8 mouse cellular contexts compared by ENCODE assay signal in the genomic region with DNA sequence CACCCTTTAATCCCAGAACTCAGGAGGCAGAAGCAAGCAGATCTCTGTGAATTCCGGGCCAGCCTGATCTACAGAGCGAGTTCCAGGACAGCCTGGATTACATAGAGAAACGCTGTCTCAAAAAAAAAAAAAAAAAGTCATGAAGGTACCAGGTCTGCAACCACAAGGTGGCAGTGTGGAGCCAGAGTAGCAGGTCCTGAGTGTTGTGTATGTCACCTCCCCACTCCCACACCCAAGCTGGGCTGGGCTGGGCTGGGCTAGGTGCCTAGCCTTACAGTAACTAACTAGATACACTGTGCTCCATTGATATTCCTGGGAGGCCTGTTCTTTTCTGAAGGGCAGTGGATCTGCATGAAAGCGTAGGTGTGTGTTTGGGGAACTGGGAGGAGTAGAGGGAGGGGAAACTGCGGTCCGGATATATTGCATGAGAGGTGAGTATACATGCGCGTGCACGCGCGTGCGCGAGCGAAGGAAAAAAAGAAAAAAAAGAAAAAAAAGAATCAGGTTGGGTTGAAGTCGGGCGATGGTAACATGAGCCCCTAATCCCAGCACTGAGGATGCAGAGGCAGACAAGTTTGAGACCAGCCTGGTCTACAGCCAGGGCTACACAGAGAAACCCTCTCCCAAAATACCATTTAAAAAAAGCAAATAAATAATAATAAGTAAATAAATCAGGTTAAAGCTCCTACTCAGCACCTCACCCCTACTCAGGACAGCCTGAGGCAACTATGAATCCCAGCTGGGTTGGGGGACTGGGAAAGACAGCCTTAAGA. TPM values are rescaled to one million over a fixed set of nuclear protein-coding genes. Genes with fewer than 3 reads are reported as not detected.
DNase-seq lines count a peak whose midpoint lies in the region; ATAC-seq and TF ChIP-seq lines count a peak whose summit lies in the region.

No protein-coding gene starts in this region.

- no peak overlapping the region for H3K9ac ChIP-seq in forebrain, embryonic 12.5 days
- no peak overlapping the region for H3K9ac ChIP-seq in heart, postnatal 0 days (replicated peaks; ENCODE audit: low read depth, low read length)
- no peak overlapping the region for H3K9ac ChIP-seq in lung, embryonic 16.5 days (ENCODE audit: low read length)

- no peaks in the 10 kb centered on the region for H3K27me3 ChIP-seq in forebrain, embryonic 12.5 days
- no peaks in the 10 kb centered on the region for H3K27me3 ChIP-seq in heart, postnatal 0 days (ENCODE audit: control insufficient read depth, insufficient read depth, low read length)
- H3K27me3 ChIP-seq in lung, embryonic 16.5 days (ENCODE audit: control insufficient read depth, insufficient read depth, low read depth, low read length), result no peaks in the 10 kb centered on the region

- H3K4me1 ChIP-seq in forebrain, embryonic 12.5 days, result no peaks in the 10 kb centered on the region
- H3K4me1 ChIP-seq in heart, postnatal 0 days (ENCODE audit: control insufficient read depth, insufficient read depth), result 0 out of 2 replicates have a peak, but pooled peaks cover 6% of the 10 kb centered on the region
- H3K4me1 ChIP-seq in lung, embryonic 16.5 days (replicated peaks; ENCODE audit: control insufficient read depth, insufficient read depth, low read length), result no peaks in the 10 kb centered on the region

- H3K4me3 ChIP-seq in forebrain, embryonic 12.5 days (replicated peaks), result no peak overlapping the region
- no peak overlapping the region for H3K4me3 ChIP-seq in heart, postnatal 0 days (ENCODE audit: low read depth, low read length)
- H3K4me3 ChIP-seq in lung, embryonic 16.5 days (ENCODE audit: low read length), result no peak overlapping the region

- peak; percentile 72 for DNase-seq in MEL-GATA-1-ER (ENCODE audit: extremely low read depth, low read depth)
- DNase-seq in c-Kit-positive CD71-negative TER-119-negative erythroid progenitor cells, embryonic 14.5 days (ENCODE audit: low read depth), result peak; percentile 84
- DNase-seq in heart, postnatal 0 days (ENCODE audit: low spot score), result peak; percentile 73
- peak; percentile 19 to 66 for DNase-seq in layer of hippocampus, adult 8-10 months (ENCODE audit: low spot score in 2 of 2)
- DNase-seq in right cerebral cortex, postnatal 14 days, result peak; percentile 88
- peak; percentile 91 for DNase-seq in urinary bladder, postnatal 14 days (ENCODE audit: low spot score)

- H3K27ac ChIP-seq in forebrain, embryonic 12.5 days, result no peak overlapping the region
- no peak overlapping the region for H3K27ac ChIP-seq in heart, postnatal 0 days (ENCODE audit: low read depth)
- H3K27ac ChIP-seq in lung, embryonic 16.5 days (ENCODE audit: low read length), result no peak overlapping the region

- TF ChIP-seq EP300 in heart, postnatal 0 days (IDR thresholded peaks at IDR 0.05; ENCODE audit: low read depth), result no peak

- 84% methylated on average over 16 of the region's 16 CpGs for whole genome bisulfite sequencing in forebrain, embryonic 12.5 days
- WGBS in heart, postnatal 0 days, result 77% methylated on average over 16 of the region's 16 CpGs
- WGBS in lung, embryonic 16.5 days, result 66% methylated on average over 16 of the region's 16 CpGs

- TF ChIP-seq CTCF in heart, postnatal 0 days (IDR thresholded peaks at IDR 0.05; ENCODE audit: low read depth), result peak; percentile 78

- no peaks in the 10 kb centered on the region for H3K9me3 ChIP-seq in forebrain, embryonic 12.5 days
- no peaks in the 10 kb centered on the region for H3K9me3 ChIP-seq in heart, postnatal 0 days (replicated peaks; ENCODE audit: control insufficient read depth, low read length)
- no peaks in the 10 kb centered on the region for H3K9me3 ChIP-seq in lung, embryonic 16.5 days (ENCODE audit: control insufficient read depth, low read length)

- no peak overlapping the region for H3K4me2 ChIP-seq in forebrain, embryonic 12.5 days
- H3K4me2 ChIP-seq in heart, postnatal 0 days (ENCODE audit: low read depth, low read length), result no peak overlapping the region
- no peak overlapping the region for H3K4me2 ChIP-seq in lung, embryonic 16.5 days (ENCODE audit: low read depth, low read length)

- 0 out of 2 replicates have a peak, but pooled peaks have one; percentile 51 for ATAC-seq in forebrain, embryonic 12.5 days (ENCODE audit: low FRiP score)
- ATAC-seq in heart, postnatal 0 days (ENCODE audit: insufficient read depth, low read depth), result peak; percentile 90
- ATAC-seq in lung, embryonic 16.5 days (ENCODE audit: low read depth), result peak; percentile 80

- H3K36me3 ChIP-seq in forebrain, embryonic 12.5 days (replicated peaks), result no peaks in the 10 kb centered on the region
- no peaks in the 10 kb centered on the region for H3K36me3 ChIP-seq in heart, postnatal 0 days (replicated peaks; ENCODE audit: control insufficient read depth, insufficient read depth, low read length)
- no peaks in the 10 kb centered on the region for H3K36me3 ChIP-seq in lung, embryonic 16.5 days (ENCODE audit: control insufficient read depth, insufficient read depth, low read length)

RNA-seq across cellular contexts. Expression of gene Avpr1b, which starts 14.5 kb away (rescaled TPM):
- polyA plus RNA-seq in forebrain, embryonic 12.5 days (2016; fragmentation: Nextera tagmentation; extraction: Ambion mirVana), result not detected in 2 replicates
- total RNA-seq in heart, postnatal 0 days (2014; rRNA removed; ENCODE audit: low replicate concordance), result not detected in 2 replicates
- not detected in 2 replicates for polyA plus RNA-seq in heart, postnatal 0 days (2015; fragmentation: Nextera tagmentation; extraction: Ambion mirVana)
- under 1 TPM; 0.27 to 0.49 (median 0.40) TPM for total RNA-seq in layer of hippocampus, adult 8-10 months (2022)
- not detected in 2 replicates for polyA plus RNA-seq in lung, embryonic 16.5 days (2015; fragmentation: Nextera tagmentation; extraction: Ambion mirVana)

RNA-seq across cellular contexts. Expression of gene Ctse, which starts 24.6 kb away (rescaled TPM):
- polyA plus RNA-seq in forebrain, embryonic 12.5 days (2016; fragmentation: Nextera tagmentation; extraction: Ambion mirVana), result not detected in 2 replicates
- total RNA-seq in heart, postnatal 0 days (2014; rRNA removed; ENCODE audit: low replicate concordance), result 2.3 and 5.2 TPM in 2 replicates
- polyA plus RNA-seq in heart, postnatal 0 days (2015; fragmentation: Nextera tagmentation; extraction: Ambion mirVana), result 0.18 and 0.27 TPM in 2 replicates
- 10 to 100 TPM in 1 of 4 experiments, 1 to 10 TPM in 1, not detected in 2; 7.9 to 12.2 TPM for total RNA-seq in layer of hippocampus, adult 8-10 months (2022)
- polyA plus RNA-seq in lung, embryonic 16.5 days (2015; fragmentation: Nextera tagmentation; extraction: Ambion mirVana), result 0.95 and 1.3 TPM in 2 replicates
